18 mouse cellular contexts compared by ENCODE assay signal in the genomic region with DNA sequence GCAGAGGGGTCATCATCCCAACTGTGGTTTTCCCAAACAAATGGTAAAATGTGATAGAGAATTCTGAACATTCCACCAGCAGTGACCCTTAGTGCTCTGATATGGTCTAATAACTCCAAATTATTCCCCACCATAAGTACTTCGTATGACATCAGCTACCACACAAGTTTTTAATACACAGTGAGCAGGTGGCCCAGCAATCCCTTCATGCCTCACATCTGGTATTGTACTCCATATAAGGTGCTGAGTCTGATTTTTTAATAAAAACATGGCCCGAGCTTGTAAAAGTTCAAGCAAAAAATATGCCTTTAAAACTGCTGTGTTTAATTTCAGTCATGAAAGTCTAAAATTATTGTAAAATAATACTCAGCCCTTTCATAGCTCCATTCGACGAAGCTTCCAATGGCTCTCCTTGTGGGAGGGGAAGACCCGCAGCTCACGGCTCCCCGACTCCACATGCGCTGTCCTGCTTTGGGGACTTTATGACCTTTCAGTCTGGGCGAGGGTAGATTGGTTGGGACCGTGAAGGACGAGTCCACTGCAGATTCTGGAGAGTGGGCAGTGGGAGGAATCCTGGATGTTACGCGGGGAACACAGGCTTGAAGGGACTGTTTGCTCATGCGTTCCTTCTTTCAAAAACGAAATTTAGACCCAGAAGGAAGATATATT.
DNase-seq lines count a peak whose midpoint lies in the region; ATAC-seq and TF ChIP-seq lines count a peak whose summit lies in the region.
"Had no signal": no experiment of that assay in that cellular context is flagged by ENCODE, and none has a peak within 500 bp of the region (broad histone marks: within the 10 kb centered on the region; RNA-seq: fewer than 3 reads in every experiment).

No protein-coding gene starts in this region.

- H3K27me3 ChIP-seq in limb, embryonic 11.5 days (ENCODE audit: control insufficient read depth, insufficient read depth, low read length) = no peaks in the 10 kb centered on the region; the same call in 1 of the 2 replicates
- peaks cover 54% of the 10 kb centered on the region for H3K27me3 ChIP-seq in limb, embryonic 10.5 days (ENCODE audit: low read depth, poor library complexity, severe bottlenecking)
- H3K27me3 ChIP-seq in limb, embryonic 14.5 days (ENCODE audit: control insufficient read depth, insufficient read depth, low read length) = peaks cover 29% of the 10 kb centered on the region; the same call in 1 of the 2 replicates
- H3K27me3 ChIP-seq: embryonic facial prominence, embryonic 12.5 days had no signal

- H3K4me1 ChIP-seq in limb, embryonic 11.5 days (ENCODE audit: control insufficient read depth, insufficient read depth, low read length) = peaks cover 2% of the 10 kb centered on the region
- H3K4me1 ChIP-seq in limb, embryonic 10.5 days = peaks cover 13% of the 10 kb centered on the region
- peaks cover 8% of the 10 kb centered on the region for H3K4me1 ChIP-seq in limb, embryonic 14.5 days (ENCODE audit: control insufficient read depth, insufficient read depth, low read length)

- no peak for TF ChIP-seq POLR2A in limb, embryonic 14.5 days (IDR thresholded peaks at IDR 0.05; ENCODE audit: borderline replicate concordance, extremely low read depth, insufficient read depth, insufficient read length)

- no peak overlapping the region for H3K4me2 ChIP-seq in limb, embryonic 11.5 days (ENCODE audit: low read depth, severe bottlenecking)
- H3K4me2 ChIP-seq in limb, embryonic 14.5 days (replicated peaks; ENCODE audit: low read depth, low read length, severe bottlenecking) = no peak overlapping the region
- H3K4me2 ChIP-seq: embryonic facial prominence, embryonic 12.5 days; hindbrain, embryonic 13.5 days had no signal

- 65% methylated on average over 15 of the region's 15 CpGs for WGBS in limb, embryonic 11.5 days
- WGBS in limb, embryonic 10.5 days = 87% methylated on average over 15 of the region's 15 CpGs
- 40% methylated on average over 15 of the region's 15 CpGs for WGBS in limb, embryonic 14.5 days

- no peaks in the 10 kb centered on the region for H3K36me3 ChIP-seq in limb, embryonic 11.5 days (ENCODE audit: control insufficient read depth, insufficient read depth, low read length)
- no peaks in the 10 kb centered on the region for H3K36me3 ChIP-seq in limb, embryonic 10.5 days
- H3K36me3 ChIP-seq in limb, embryonic 14.5 days (ENCODE audit: control insufficient read depth, insufficient read depth, low read length) = no peaks in the 10 kb centered on the region
- H3K36me3 ChIP-seq: embryonic facial prominence, embryonic 12.5 days; hindbrain, embryonic 13.5 days had no signal

- ATAC-seq in limb, embryonic 11.5 days (ENCODE audit: insufficient number of reproducible peaks, low FRiP score, low TSS enrichment, low read depth) = peak; percentile 48; the same call in 1 of the 2 replicates
- ATAC-seq in limb, embryonic 14.5 days (ENCODE audit: low FRiP score, low read depth) = peak; percentile 64; the same call in 1 of the 2 replicates
- ATAC-seq: forebrain, embryonic 14.5 days; hindbrain, postnatal 0 days had no signal

- H3K9me3 ChIP-seq in limb, embryonic 11.5 days (ENCODE audit: control insufficient read depth, low read length) = no peaks in the 10 kb centered on the region
- H3K9me3 ChIP-seq in limb, embryonic 10.5 days (replicated peaks) = peaks cover 2% of the 10 kb centered on the region; the same call in 1 of the 2 replicates
- H3K9me3 ChIP-seq in limb, embryonic 14.5 days (ENCODE audit: control insufficient read depth, low read length) = no peaks in the 10 kb centered on the region

- no peak overlapping the region for H3K9ac ChIP-seq in limb, embryonic 11.5 days (ENCODE audit: low read length)
- H3K9ac ChIP-seq in limb, embryonic 14.5 days (ENCODE audit: low read depth, low read length, severe bottlenecking) = no peak overlapping the region
- H3K9ac ChIP-seq: embryonic facial prominence, embryonic 12.5 days; hindbrain, embryonic 13.5 days had no signal

- no peak for DNase-seq in limb, embryonic 11.5 days (ENCODE audit: low spot score)
- no peak for DNase-seq in limb, embryonic 10.5 days (ENCODE audit: low spot score)
- DNase-seq in forelimb bud, embryonic 11.5 days (ENCODE audit: low read depth, low spot score) = peak; percentile 39
- peak; percentile 76 for DNase-seq in limb, embryonic 14.5 days (ENCODE audit: low spot score)
- DNase-seq in layer of hippocampus, adult 8-10 months (ENCODE audit: low spot score in 2 of 2) = no peak
- no peak for DNase-seq in lung, postnatal 14 days
- DNase-seq: adrenal gland, postnatal 10 days; cerebellum, adult 11 months; cerebellum, adult 8-10 months; cerebellum, postnatal 14 days; embryo, embryonic 11 days; gastrocnemius, postnatal 25 days; heart, adult 11 months; heart, postnatal 10 days had no signal

- H3K4me3 ChIP-seq in limb, embryonic 11.5 days (ENCODE audit: low read depth, low read length) = no peak overlapping the region
- no peak overlapping the region for H3K4me3 ChIP-seq in limb, embryonic 10.5 days
- no peak overlapping the region for H3K4me3 ChIP-seq in limb, embryonic 14.5 days (replicated peaks; ENCODE audit: low read length)
- H3K4me3 ChIP-seq: embryonic facial prominence, embryonic 12.5 days; hindbrain, embryonic 13.5 days had no signal

- no peak overlapping the region for H3K27ac ChIP-seq in limb, embryonic 11.5 days (replicated peaks; ENCODE audit: low read depth, low read length)
- H3K27ac ChIP-seq in limb, embryonic 10.5 days = no peak overlapping the region
- no peak overlapping the region for H3K27ac ChIP-seq in limb, embryonic 14.5 days (replicated peaks; ENCODE audit: low read depth, low read length)
- H3K27ac ChIP-seq: hindbrain, embryonic 13.5 days; hindbrain, postnatal 0 days had no signal

Comparison
In these comparisons a context has a peak if more than half of its experiments do, and no peak if none do; other contexts are left out.
1. DNase-seq: peak in forelimb bud, embryonic 11.5 days (single experiment) and limb, embryonic 14.5 days (single experiment); none in limb, embryonic 11.5 days (single experiment), limb, embryonic 10.5 days (single experiment), layer of hippocampus, adult 8-10 months (0 of 2) and lung, postnatal 14 days (single experiment).